Mouse (Mus musculus): Measurements from ENCODE around the gene Srsf10. TPM values are rescaled to one million over a fixed set of nuclear protein-coding genes. Genes with fewer than 3 reads are reported as not detected.

Gene Srsf10
- 21.7 and 28.6 TPM in 2 replicates for polyA plus RNA-seq (2012)

DNA sequence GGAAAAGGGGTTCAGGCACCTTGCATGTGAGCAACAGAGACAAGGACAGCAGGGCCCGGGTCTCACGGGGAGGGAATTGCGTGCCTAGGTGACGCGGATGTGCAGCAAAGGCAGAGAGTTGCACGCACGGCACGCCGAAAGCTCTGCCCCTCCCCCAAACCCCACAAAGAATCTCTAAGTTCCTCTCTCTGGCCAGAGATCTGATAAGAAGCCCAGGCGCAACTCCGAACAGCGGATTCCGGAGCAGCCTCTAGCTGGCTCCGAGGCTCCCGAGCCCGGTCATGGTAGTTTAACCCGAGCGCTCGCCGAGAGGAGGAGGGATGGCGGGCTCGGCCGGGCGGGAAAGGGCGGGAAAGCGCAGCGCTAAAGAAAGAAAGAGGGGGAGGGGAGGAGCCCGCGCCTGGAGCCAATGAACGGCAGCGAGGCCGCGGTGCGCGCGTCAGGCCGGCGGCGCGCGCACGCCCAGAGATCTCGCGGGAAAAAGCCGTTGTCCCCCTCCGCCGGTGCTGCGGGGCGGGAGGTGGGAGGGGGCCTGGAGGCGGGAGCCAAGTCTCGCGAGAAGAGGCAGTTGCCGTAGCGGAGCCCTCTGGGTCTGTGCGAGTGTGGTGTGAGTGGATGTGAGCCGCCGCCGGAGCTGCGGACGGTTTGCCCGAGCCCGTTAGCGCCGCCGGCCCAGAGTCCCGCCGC is at the start of gene Srsf10:
Gene Srsf10, plus strand, starts transcription at position 212 of the 687 bp plus-strand sequence.
- peaks cover 82% of the 10 kb centered on the region for H3K4me1 ChIP-seq (ENCODE audit: control insufficient read depth)
- peaks cover 45% of the 10 kb centered on the region for H3K36me3 ChIP-seq (ENCODE audit: control insufficient read depth)

GRCm38 (mm10) chr4:135814896-135815295 is 40.7 kb upstream of the Srsf10 start:
- H3K9me3 ChIP-seq (ENCODE audit: control insufficient read depth, low read length): peaks cover 4% of the 10 kb centered on the region
- TF ChIP-seq GATA1 (IDR thresholded peaks at IDR 0.05; ENCODE audit: low read length) (no peak), TAL1 (IDR thresholded peaks at IDR 0.05; ENCODE audit: low read length) (no peak)

More for the DNA sequence above, at the start of gene Srsf10:
- TF ChIP-seq TAL1 (IDR thresholded peaks at IDR 0.05; ENCODE audit: low read length) (no peak), GATA1 (IDR thresholded peaks at IDR 0.05; ENCODE audit: low read length) (peak; percentile 62)
- H3K9me3 ChIP-seq (ENCODE audit: control insufficient read depth, low read length): no peaks in the 10 kb centered on the region
- peak within 1 kb of the TSS; percentile 74 for H3K4me3 ChIP-seq (replicated peaks)
- H3K27me3 ChIP-seq (ENCODE audit: control insufficient read depth): no peaks in the 10 kb centered on the region

GRCm38 (mm10) chr4:135816905-135817622 is 38.5 kb upstream of the Srsf10 start:
- Histone ChIP-seq H3K36me3 (ENCODE audit: control insufficient read depth) (no peaks in the 10 kb centered on the region), H3K27me3 (ENCODE audit: control insufficient read depth) (no peaks in the 10 kb centered on the region), H3K4me1 (ENCODE audit: control insufficient read depth) (peaks cover 19% of the 10 kb centered on the region), H3K4me3 (replicated peaks) (no peak overlapping the region), H3K9me3 (ENCODE audit: control insufficient read depth, low read length) (peaks cover 4% of the 10 kb centered on the region)
- TF ChIP-seq GATA1 (IDR thresholded peaks at IDR 0.05; ENCODE audit: low read length): no peak
- peak; percentile 28; the same call in 1 of the 3 replicates for TF ChIP-seq TAL1 (IDR thresholded peaks at IDR 0.05; ENCODE audit: low read length)

More at GRCm38 (mm10) chr4:135814896-135815295, 40.7 kb upstream of the Srsf10 start:
- Histone ChIP-seq H3K4me3 (replicated peaks) (no peak overlapping the region), H3K27me3 (ENCODE audit: control insufficient read depth) (no peaks in the 10 kb centered on the region), H3K36me3 (ENCODE audit: control insufficient read depth) (no peaks in the 10 kb centered on the region), H3K4me1 (ENCODE audit: control insufficient read depth) (peaks cover 21% of the 10 kb centered on the region)

DNA sequence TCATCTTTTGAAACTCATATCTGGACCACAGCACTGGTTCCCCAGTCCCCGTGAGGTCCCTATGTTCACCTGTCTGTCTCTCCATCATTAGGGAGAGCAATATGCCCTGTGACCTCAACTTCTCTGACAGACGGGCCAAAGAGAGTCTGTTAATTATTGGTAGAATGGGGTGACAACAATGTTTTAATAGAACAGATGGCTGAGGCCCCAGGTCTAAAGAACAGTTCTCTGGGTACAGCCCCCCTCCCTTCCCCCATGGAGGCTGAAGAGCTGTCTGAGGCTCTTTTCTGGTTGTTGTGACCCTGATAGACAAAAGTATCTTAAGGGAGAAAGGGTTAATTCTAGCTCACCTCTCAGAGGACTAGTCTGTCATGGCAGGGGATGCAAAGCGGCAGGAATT is 37.2 kb upstream of the Srsf10 start:
- H3K36me3 ChIP-seq (ENCODE audit: control insufficient read depth): no peaks in the 10 kb centered on the region
- TF ChIP-seq GATA1 (IDR thresholded peaks at IDR 0.05; ENCODE audit: low read length): no peak
- TF ChIP-seq TAL1 (IDR thresholded peaks at IDR 0.05; ENCODE audit: low read length): no peak
- peaks cover 19% of the 10 kb centered on the region for H3K4me1 ChIP-seq (ENCODE audit: control insufficient read depth)
- H3K4me3 ChIP-seq (replicated peaks): no peak overlapping the region
- no peaks in the 10 kb centered on the region for H3K27me3 ChIP-seq (ENCODE audit: control insufficient read depth)
- peaks cover under 1% of the 10 kb centered on the region for H3K9me3 ChIP-seq (ENCODE audit: control insufficient read depth, low read length)

GRCm38 (mm10) chr4:135819826-135820526 is 35.6 kb upstream of the Srsf10 start:
- Histone ChIP-seq H3K36me3 (ENCODE audit: control insufficient read depth) (no peaks in the 10 kb centered on the region), H3K27me3 (ENCODE audit: control insufficient read depth) (no peaks in the 10 kb centered on the region), H3K4me3 (replicated peaks) (no peak overlapping the region), H3K4me1 (ENCODE audit: control insufficient read depth) (peaks cover 19% of the 10 kb centered on the region), H3K9me3 (ENCODE audit: control insufficient read depth, low read length) (no peaks in the 10 kb centered on the region)
- no peak for TF ChIP-seq GATA1 (IDR thresholded peaks at IDR 0.05; ENCODE audit: low read length)
- no peak for TF ChIP-seq TAL1 (IDR thresholded peaks at IDR 0.05; ENCODE audit: low read length)

DNA sequence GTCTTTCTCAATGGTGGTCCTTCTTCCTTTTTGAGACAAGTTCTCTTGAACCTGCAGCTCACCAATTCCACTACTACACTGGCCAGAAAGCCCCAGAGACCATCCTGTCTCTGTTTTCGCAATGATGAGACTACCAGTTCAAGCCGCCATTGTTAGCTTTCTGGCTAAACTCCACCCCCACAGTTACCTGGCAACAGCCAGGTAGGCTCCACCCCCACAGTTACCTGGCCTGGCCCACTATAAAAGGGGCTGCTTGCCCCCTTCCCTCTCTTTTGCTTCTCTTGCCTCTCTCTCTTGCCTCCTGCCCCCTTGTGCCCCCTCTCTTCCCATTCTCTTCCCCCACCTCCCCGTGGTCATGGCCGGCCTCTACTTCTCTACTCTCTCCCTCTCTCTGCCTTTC is 33.8 kb upstream of the Srsf10 start:
- H3K4me3 ChIP-seq (replicated peaks): no peak overlapping the region
- H3K27me3 ChIP-seq (ENCODE audit: control insufficient read depth): no peaks in the 10 kb centered on the region
- TF ChIP-seq TAL1 (IDR thresholded peaks at IDR 0.05; ENCODE audit: low read length) (no peak), GATA1 (IDR thresholded peaks at IDR 0.05; ENCODE audit: low read length) (no peak)
- H3K36me3 ChIP-seq (ENCODE audit: control insufficient read depth): no peaks in the 10 kb centered on the region
- peaks cover 17% of the 10 kb centered on the region for H3K4me1 ChIP-seq (ENCODE audit: control insufficient read depth)
- H3K9me3 ChIP-seq (ENCODE audit: control insufficient read depth, low read length): no peaks in the 10 kb centered on the region

DNA sequence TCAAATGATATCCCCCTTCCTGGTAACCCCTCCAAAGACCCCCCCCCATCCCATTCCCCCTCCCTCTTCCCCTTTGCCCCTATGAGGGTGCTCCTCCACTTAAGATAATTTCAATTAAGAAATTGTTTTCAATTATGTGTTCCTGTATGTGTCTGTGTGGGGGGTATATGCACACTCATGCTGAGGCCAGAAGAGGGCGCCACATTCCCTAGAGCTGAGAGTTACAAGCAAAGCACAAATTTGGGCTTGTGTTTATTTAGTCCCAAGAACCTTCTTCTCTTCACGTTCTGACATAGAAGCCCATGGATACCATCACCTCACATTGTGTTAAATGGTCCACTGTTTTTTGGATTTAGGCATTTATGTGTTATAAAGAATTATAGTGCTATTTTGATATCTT is 32.2 kb upstream of the Srsf10 start:
- H3K27me3 ChIP-seq (ENCODE audit: control insufficient read depth): no peaks in the 10 kb centered on the region
- peaks cover 2% of the 10 kb centered on the region for H3K4me1 ChIP-seq (ENCODE audit: control insufficient read depth)
- TF ChIP-seq GATA1 (IDR thresholded peaks at IDR 0.05; ENCODE audit: low read length) (no peak), TAL1 (IDR thresholded peaks at IDR 0.05; ENCODE audit: low read length) (no peak)
- no peak overlapping the region for H3K4me3 ChIP-seq (replicated peaks)
- no peaks in the 10 kb centered on the region for H3K9me3 ChIP-seq (ENCODE audit: control insufficient read depth, low read length)
- no peaks in the 10 kb centered on the region for H3K36me3 ChIP-seq (ENCODE audit: control insufficient read depth)

GRCm38 (mm10) chr4:135824254-135824653 is 31.3 kb upstream of the Srsf10 start:
- Histone ChIP-seq H3K4me3 (replicated peaks) (no peak overlapping the region), H3K4me1 (ENCODE audit: control insufficient read depth) (peaks cover 2% of the 10 kb centered on the region), H3K27me3 (ENCODE audit: control insufficient read depth) (no peaks in the 10 kb centered on the region), H3K9me3 (ENCODE audit: control insufficient read depth, low read length) (no peaks in the 10 kb centered on the region), H3K36me3 (ENCODE audit: control insufficient read depth) (no peaks in the 10 kb centered on the region)
- TF ChIP-seq GATA1 (IDR thresholded peaks at IDR 0.05; ENCODE audit: low read length) (no peak), TAL1 (IDR thresholded peaks at IDR 0.05; ENCODE audit: low read length) (no peak)

GRCm38 (mm10) chr4:135828491-135828890 is 27.1 kb upstream of the Srsf10 start:
- Histone ChIP-seq H3K36me3 (ENCODE audit: control insufficient read depth) (no peaks in the 10 kb centered on the region), H3K4me1 (ENCODE audit: control insufficient read depth) (no peaks in the 10 kb centered on the region; the same call in 1 of the 2 replicates), H3K27me3 (ENCODE audit: control insufficient read depth) (no peaks in the 10 kb centered on the region), H3K9me3 (ENCODE audit: control insufficient read depth, low read length) (no peaks in the 10 kb centered on the region), H3K4me3 (replicated peaks) (no peak overlapping the region)
- no peak for TF ChIP-seq GATA1 (IDR thresholded peaks at IDR 0.05; ENCODE audit: low read length)
- no peak for TF ChIP-seq TAL1 (IDR thresholded peaks at IDR 0.05; ENCODE audit: low read length)
